Mouse (Mus musculus) forebrain, embryonic 16.5 days (tissue): Measurements from ENCODE around the gene Pitpnc1. TPM values are rescaled to one million over a fixed set of nuclear protein-coding genes. Genes with fewer than 3 reads are reported as not detected.

Source experiments
- ATAC-seq: fragments of 200-750 bp; cut with Nextera tagmentation; 2 replicates; pipeline ENCODE4 v1.8.0; 2017; ENCODE audit warnings: mild to moderate bottlenecking, moderate library complexity
- H3K27ac ChIP-seq: fragments of 300-500 bp; sonication (generic); 2 replicates; pipeline ENCODE4 v1.5.1; 2014; ENCODE audit warnings: low read length, control low read depth
- H3K27me3 ChIP-seq: fragments of 300-500 bp; sonication (generic); replicated peaks from 2 replicates; pipeline ENCODE4 v1.6.1; 2014; ENCODE audit warnings: low read length; ENCODE audit not compliant: control insufficient read depth, insufficient read depth
- H3K36me3 ChIP-seq: fragments of 300-500 bp; sonication (generic); 2 replicates; pipeline ENCODE4 v1.6.1; 2014; ENCODE audit not compliant: control insufficient read depth, insufficient read depth
- H3K4me1 ChIP-seq: fragments of 300-500 bp; sonication (generic); replicated peaks from 2 replicates; pipeline ENCODE4 v1.6.1; 2014; ENCODE audit warnings: low read length; ENCODE audit not compliant: control insufficient read depth, insufficient read depth
- H3K4me2 ChIP-seq: fragments of 300-500 bp; sonication (generic); 2 replicates; pipeline ENCODE4 v1.6.1; 2014; ENCODE audit warnings: mild to moderate bottlenecking, low read length, control low read depth
- H3K4me3 ChIP-seq: fragments of 300-500 bp; sonication (generic); replicated peaks from 2 replicates; pipeline ENCODE4 v1.5.1; 2014; ENCODE audit warnings: mild to moderate bottlenecking, low read length, control low read depth
- H3K9ac ChIP-seq: fragments of 300-500 bp; sonication (generic); replicated peaks from 2 replicates; pipeline ENCODE4 v1.6.1; 2014; ENCODE audit warnings: low read depth, low read length, control low read depth
- H3K9me3 ChIP-seq: fragments of 300-500 bp; sonication (generic); 2 replicates; pipeline ENCODE4 v1.6.1; 2016; ENCODE audit warnings: low read length; ENCODE audit not compliant: control insufficient read depth
- WGBS: fragments of 180-500 bp; shearing (Covaris S2); extraction: QIAGEN DNeasy Blood & Tissue Kit; methylation state at CpG from one replicate; pipeline ENCODE4 v1.1.7; 2014; 5-methylcytosine and 5-hydroxymethylcytosine counted together
- polyA plus RNA-seq: library from polyadenylated mRNA; unstranded; fragments of >200 nt; fragmentation: Nextera tagmentation; extraction: Ambion mirVana; gene quantifications from 2 replicates; pipeline ENCODE4 v1.2.1, GENCODE M21; 2015

Pitpnc1 gene
- polyA plus RNA-seq, 1 experiment from 2014 or later = 51.6 TPM

GRCm38 (mm10) chr11:107375816-107376215 is 94.7 kb downstream of the Pitpnc1 start:
- no peak overlapping the region for H3K27ac ChIP-seq
- WGBS = 86% methylated on average over 11 of the region's 11 CpGs
- no peaks in the 10 kb centered on the region for H3K9me3 ChIP-seq
- H3K27me3 ChIP-seq = no peaks in the 10 kb centered on the region
- H3K9ac ChIP-seq = no peak overlapping the region
- ATAC-seq = no peak
- H3K36me3 ChIP-seq = no peaks in the 10 kb centered on the region
- peaks cover 23% of the 10 kb centered on the region for H3K4me1 ChIP-seq
- no peak overlapping the region for H3K4me2 ChIP-seq
- H3K4me3 ChIP-seq = no peak overlapping the region

GRCm38 (mm10) chr11:107373569-107373968 is 96.9 kb downstream of the Pitpnc1 start:
- WGBS = 93% methylated on average over 6 of the region's 6 CpGs
- no peaks in the 10 kb centered on the region for H3K27me3 ChIP-seq

GRCm38 (mm10) chr11:107373154-107373553 is 97.3 kb downstream of the Pitpnc1 start:
- H3K27me3 ChIP-seq = no peaks in the 10 kb centered on the region
- no peaks in the 10 kb centered on the region for H3K9me3 ChIP-seq
- peaks cover 18% of the 10 kb centered on the region for H3K4me1 ChIP-seq
- H3K36me3 ChIP-seq = no peaks in the 10 kb centered on the region
- H3K4me2 ChIP-seq = no peak overlapping the region
- peak overlapping the region; percentile 80 for H3K27ac ChIP-seq
- no peak for ATAC-seq
- H3K4me3 ChIP-seq = no peak overlapping the region
- WGBS = 92% methylated on average over 4 of the region's 4 CpGs
- 0 out of 2 replicates have a peak overlapping the region, but pooled peaks have one; percentile 36 for H3K9ac ChIP-seq

More at GRCm38 (mm10) chr11:107373569-107373968, 96.9 kb downstream of the Pitpnc1 start:
- Histone ChIP-seq H3K4me1 (peaks cover 18% of the 10 kb centered on the region), H3K27ac (no peak overlapping the region), H3K4me2 (no peak overlapping the region), H3K9ac (no peak overlapping the region), H3K36me3 (no peaks in the 10 kb centered on the region), H3K4me3 (no peak overlapping the region), H3K9me3 (no peaks in the 10 kb centered on the region)
- ATAC-seq = no peak

GRCm38 (mm10) chr11:107372688-107373087 is 97.8 kb downstream of the Pitpnc1 start:
- H3K9me3 ChIP-seq = no peaks in the 10 kb centered on the region
- H3K36me3 ChIP-seq = no peaks in the 10 kb centered on the region
- H3K4me2 ChIP-seq = no peak overlapping the region
- 0 out of 2 replicates have a peak overlapping the region, but pooled peaks have one; percentile 36 for H3K9ac ChIP-seq
- WGBS = 32% methylated on average over 7 of the region's 7 CpGs
- peaks cover 18% of the 10 kb centered on the region for H3K4me1 ChIP-seq
- H3K27me3 ChIP-seq = no peaks in the 10 kb centered on the region
- H3K27ac ChIP-seq = peak overlapping the region; percentile 80
- peak; percentile 84 for ATAC-seq
- H3K4me3 ChIP-seq = no peak overlapping the region

- ATAC-seq = no peak
- H3K4me2 ChIP-seq = no peak overlapping the region
- no peaks in the 10 kb centered on the region for H3K36me3 ChIP-seq
- WGBS = 85% methylated on average over 3 of the region's 3 CpGs
- no peak overlapping the region for H3K9ac ChIP-seq
- peaks cover 12% of the 10 kb centered on the region for H3K4me1 ChIP-seq
- H3K4me3 ChIP-seq = no peak overlapping the region
- H3K9me3 ChIP-seq = no peaks in the 10 kb centered on the region
- H3K27me3 ChIP-seq = no peaks in the 10 kb centered on the region
- no peak overlapping the region for H3K27ac ChIP-seq
These were observed 100.0 kb downstream of the Pitpnc1 start for GRCm38 (mm10) chr11:107370476-107370875.

- H3K4me3 ChIP-seq = no peak overlapping the region
- H3K36me3 ChIP-seq = no peaks in the 10 kb centered on the region
- H3K27me3 ChIP-seq = no peaks in the 10 kb centered on the region
- H3K4me2 ChIP-seq = no peak overlapping the region
- H3K27ac ChIP-seq = no peak overlapping the region
- WGBS = 96% methylated on average over 6 of the region's 6 CpGs
- H3K9me3 ChIP-seq = no peaks in the 10 kb centered on the region
- no peak overlapping the region for H3K9ac ChIP-seq
- peaks cover 12% of the 10 kb centered on the region for H3K4me1 ChIP-seq
- no peak for ATAC-seq
These were observed 100.8 kb downstream of the Pitpnc1 start for GRCm38 (mm10) chr11:107369661-107370060.

GRCm38 (mm10) chr11:107365938-107366712 is 104.4 kb downstream of the Pitpnc1 start:
- H3K4me1 ChIP-seq = peaks cover 5% of the 10 kb centered on the region
- no peaks in the 10 kb centered on the region for H3K36me3 ChIP-seq
- 80% methylated on average over 13 of the region's 13 CpGs for WGBS
- H3K4me3 ChIP-seq = no peak overlapping the region
- H3K9ac ChIP-seq = no peak overlapping the region
- no peak overlapping the region for H3K4me2 ChIP-seq
- no peaks in the 10 kb centered on the region for H3K27me3 ChIP-seq
- no peak overlapping the region for H3K27ac ChIP-seq
- H3K9me3 ChIP-seq = no peaks in the 10 kb centered on the region
- no peak for ATAC-seq

GRCm38 (mm10) chr11:107358695-107359094 is 111.8 kb downstream of the Pitpnc1 start:
- no peaks in the 10 kb centered on the region for H3K27me3 ChIP-seq
- peaks cover 8% of the 10 kb centered on the region for H3K4me1 ChIP-seq
- H3K9ac ChIP-seq = no peak overlapping the region
- H3K4me2 ChIP-seq = no peak overlapping the region
- no peaks in the 10 kb centered on the region for H3K36me3 ChIP-seq
- WGBS = 43% methylated on average over 5 of the region's 5 CpGs
- H3K27ac ChIP-seq = no peak overlapping the region
- H3K9me3 ChIP-seq = no peaks in the 10 kb centered on the region
- no peak overlapping the region for H3K4me3 ChIP-seq
- no peak for ATAC-seq

- Histone ChIP-seq H3K9ac (no peak overlapping the region), H3K9me3 (no peaks in the 10 kb centered on the region), H3K4me2 (no peak overlapping the region), H3K4me1 (peaks cover 8% of the 10 kb centered on the region), H3K36me3 (no peaks in the 10 kb centered on the region), H3K4me3 (no peak overlapping the region), H3K27me3 (no peaks in the 10 kb centered on the region), H3K27ac (no peak overlapping the region; the same call in 1 of the 2 replicates)
- no peak for ATAC-seq
- WGBS = 53% methylated on average over 7 of the region's 7 CpGs
These were observed 114.3 kb downstream of the Pitpnc1 start for GRCm38 (mm10) chr11:107356224-107356623.
